Mouse (Mus musculus): ENCODE measurements at regions not wholly inside any gene's neighbourhood (a gene's known extent, or its start where the extent isn't known, plus 50 kb on each side); places are given as distances from the start of the nearest gene placed in this dataset.
A peak's percentile ranks its signal among the peaks of the same experiment; 100 is the strongest.

DNA sequence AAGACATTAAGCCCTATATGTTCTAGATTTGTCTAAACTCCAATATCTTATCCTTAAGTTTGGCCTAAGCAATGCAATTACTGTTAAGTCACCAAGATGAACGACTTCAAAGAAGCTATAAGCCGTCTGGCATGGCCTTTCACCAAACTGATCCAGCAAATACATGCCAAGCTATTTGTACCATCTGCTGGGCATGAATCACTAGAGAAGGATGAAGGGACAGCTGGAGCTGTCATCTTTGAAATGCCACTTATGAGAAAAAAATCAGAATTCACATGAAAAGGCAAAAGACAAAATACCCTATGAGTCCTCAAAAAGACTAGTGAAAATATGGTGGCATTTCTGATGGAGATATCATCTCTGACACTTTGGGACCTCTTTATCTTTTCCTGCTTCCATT, 430.3 kb upstream of the Steap1 start:
- peak; percentile 20 to 38 for DNase-seq (ENCODE audit: low spot score in 2 of 2)

DNA sequence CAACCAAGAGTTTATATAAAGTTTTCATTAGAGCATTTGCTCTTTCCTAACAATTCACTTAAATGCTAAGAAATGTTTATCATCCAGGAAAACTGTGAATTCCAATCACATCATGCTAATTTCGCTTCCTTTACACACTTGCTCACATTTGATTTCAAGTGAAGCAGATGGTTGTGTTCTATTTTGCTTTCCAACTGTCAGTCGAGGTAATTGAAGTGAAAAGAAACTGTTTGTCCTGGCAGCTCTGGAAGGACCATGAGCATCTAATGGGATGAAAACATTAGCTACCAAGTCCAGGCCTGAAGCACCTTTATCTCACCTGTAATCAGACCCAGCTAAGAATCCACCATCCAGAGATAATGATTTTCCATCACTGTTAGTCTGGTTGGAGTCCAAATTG, 418.9 kb upstream of the Steap1 start:
- no peak for DNase-seq (ENCODE audit: low spot score in 2 of 2)

DNA sequence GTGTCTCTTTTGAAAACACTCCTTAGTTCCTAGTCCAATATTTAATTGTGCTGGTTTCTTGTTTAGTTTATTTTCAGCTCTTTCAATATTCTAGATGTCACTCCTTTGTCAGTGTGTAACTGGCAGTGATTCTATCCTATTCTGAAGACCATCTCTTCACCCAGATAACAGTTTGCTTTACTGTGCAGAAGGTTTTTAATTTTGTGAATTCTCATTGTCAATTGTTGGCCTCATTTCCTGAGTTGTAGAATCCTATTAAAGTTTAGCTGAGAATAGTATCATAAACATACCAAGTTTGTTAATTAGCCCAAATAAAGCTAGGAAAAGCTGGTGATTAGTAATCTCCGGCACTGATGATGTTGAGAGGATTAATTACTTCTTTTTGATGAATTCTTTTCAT, 418.4 kb upstream of the Steap1 start:
- DNase-seq (ENCODE audit: low spot score in 2 of 2) = no peak
